Mouse (Mus musculus): ENCODE results near the gene Hes3. TPM values are rescaled to one million over a fixed set of nuclear protein-coding genes. Genes with fewer than 3 reads are reported as not detected.

Gene Hes3
- polyA plus RNA-seq, 1 experiment from 2014 or later, result not detected

DNA sequence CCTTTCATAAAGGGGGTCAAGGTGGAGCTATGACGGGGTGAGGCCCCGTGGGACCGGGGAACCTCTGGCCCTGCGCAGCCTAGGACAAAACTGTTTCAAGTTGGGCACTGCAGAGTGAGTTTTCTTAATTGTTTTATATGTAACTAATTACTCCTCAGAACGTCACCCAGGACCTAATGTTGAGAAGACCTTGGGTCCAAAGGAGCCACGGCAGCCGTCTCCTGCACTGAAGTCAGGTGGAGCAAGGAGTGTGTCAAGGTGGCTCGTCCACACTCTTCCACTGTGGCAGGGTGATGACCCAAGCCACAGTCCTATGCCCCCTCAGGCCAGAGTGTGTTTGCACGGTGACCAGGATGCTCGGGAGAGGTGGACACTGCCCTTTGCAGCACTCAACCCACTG is 11.7 kb upstream of the Hes3 start:
- Histone ChIP-seq H3K4me3 (replicated peaks) (no peak overlapping the region), H3K9ac (no peak overlapping the region), H3K36me3 (peaks cover 69% of the 10 kb centered on the region), H3K4me2 (no peak overlapping the region), H3K27me3 (no peaks in the 10 kb centered on the region), H3K27ac (no peak overlapping the region), H3K9me3 (replicated peaks) (no peaks in the 10 kb centered on the region), H3K4me1 (peaks cover 40% of the 10 kb centered on the region)
- ATAC-seq (replicated peaks; ENCODE audit: low FRiP score), result no peak; the same call in 1 of the 2 replicates
- 73% methylated on average over 10 of the region's 10 CpGs for WGBS

DNA sequence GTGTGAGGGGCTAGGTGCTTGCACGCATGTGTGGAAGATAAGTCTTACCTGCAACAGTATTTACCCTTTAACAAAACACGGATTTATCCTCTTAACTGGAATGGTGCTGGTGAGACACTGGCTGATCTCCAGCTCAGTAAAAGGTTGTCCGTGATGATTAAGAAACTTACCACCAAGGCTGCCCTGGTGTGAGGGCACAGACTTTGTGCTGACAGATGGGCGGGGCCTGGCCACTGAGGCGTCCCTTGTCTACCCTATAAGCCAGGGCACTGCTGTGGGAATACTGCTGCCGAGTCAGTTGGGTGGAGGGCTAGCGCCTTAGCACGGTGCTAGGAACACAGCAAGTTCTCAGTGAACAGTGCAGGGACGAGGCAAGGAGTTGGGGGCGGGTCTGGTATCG is 10.6 kb upstream of the Hes3 start:
- 67% methylated on average over 11 of the region's 11 CpGs for WGBS
- Histone ChIP-seq H3K9me3 (replicated peaks) (no peaks in the 10 kb centered on the region), H3K27ac (no peak overlapping the region), H3K4me3 (replicated peaks) (no peak overlapping the region), H3K36me3 (peaks cover 61% of the 10 kb centered on the region), H3K4me2 (no peak overlapping the region), H3K27me3 (no peaks in the 10 kb centered on the region), H3K9ac (no peak overlapping the region), H3K4me1 (peaks cover 44% of the 10 kb centered on the region)
- no peak for ATAC-seq (replicated peaks; ENCODE audit: low FRiP score)

DNA sequence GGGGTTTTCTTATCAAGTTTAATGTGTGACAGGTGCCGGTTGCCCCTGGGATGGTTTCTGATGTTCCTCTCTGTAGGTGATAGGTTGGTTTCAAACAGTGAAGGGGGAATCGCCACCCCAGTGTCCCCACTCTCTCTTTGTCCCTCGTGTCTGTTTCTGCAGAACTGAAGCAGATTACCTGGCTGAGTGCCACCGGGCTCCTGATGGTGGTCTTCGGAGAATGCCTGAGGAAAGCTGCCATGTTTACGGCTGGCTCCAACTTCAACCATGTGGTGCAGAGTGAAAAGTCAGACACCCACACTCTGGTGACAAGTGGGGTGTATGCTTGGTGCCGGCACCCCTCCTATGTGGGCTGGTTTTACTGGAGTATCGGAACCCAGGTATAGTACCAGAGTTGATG is 8.9 kb upstream of the Hes3 start:
- Histone ChIP-seq H3K27me3 (no peaks in the 10 kb centered on the region), H3K4me1 (peaks cover 55% of the 10 kb centered on the region), H3K9ac (no peak overlapping the region), H3K36me3 (peaks cover 60% of the 10 kb centered on the region), H3K4me3 (replicated peaks) (no peak overlapping the region), H3K27ac (0 out of 2 replicates have a peak overlapping the region, but pooled peaks have one; percentile 24), H3K9me3 (replicated peaks) (no peaks in the 10 kb centered on the region), H3K4me2 (no peak overlapping the region)
- no peak for ATAC-seq (replicated peaks; ENCODE audit: low FRiP score)
- 95% methylated on average over 8 of the region's 8 CpGs for WGBS

DNA sequence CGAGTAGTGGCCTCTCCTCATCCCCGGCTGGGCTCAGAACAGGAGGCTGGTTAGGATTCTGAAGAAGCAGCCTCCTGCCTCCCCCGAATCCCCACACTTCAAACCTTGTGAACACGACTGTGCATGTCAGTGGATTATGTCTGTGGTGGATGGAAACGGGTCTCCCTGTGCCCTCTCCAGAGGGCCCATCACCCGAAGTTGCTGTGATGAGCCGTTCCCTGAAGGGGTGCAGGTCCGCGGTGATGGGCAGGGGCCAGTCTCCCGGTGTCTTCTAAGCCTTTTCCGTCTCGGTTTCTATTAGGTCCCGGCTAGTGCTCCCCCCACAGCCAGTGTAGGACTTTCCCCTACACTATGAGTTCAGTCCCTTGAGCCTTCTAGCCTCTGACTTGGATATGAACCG is 7.4 kb upstream of the Hes3 start:
- H3K27ac ChIP-seq, result no peak overlapping the region
- 85% methylated on average over 14 of the region's 14 CpGs for WGBS
- peak overlapping the region; percentile 93 for H3K4me2 ChIP-seq
- H3K9me3 ChIP-seq (replicated peaks), result no peaks in the 10 kb centered on the region
- ATAC-seq (replicated peaks; ENCODE audit: low FRiP score), result no peak
- H3K4me1 ChIP-seq, result peaks cover 62% of the 10 kb centered on the region
- peak overlapping the region; percentile 95; the same call in 1 of the 2 replicates for H3K4me3 ChIP-seq (replicated peaks)
- peaks cover 44% of the 10 kb centered on the region for H3K36me3 ChIP-seq
- H3K9ac ChIP-seq, result peak overlapping the region; percentile 31
- H3K27me3 ChIP-seq, result peaks cover 9% of the 10 kb centered on the region

DNA sequence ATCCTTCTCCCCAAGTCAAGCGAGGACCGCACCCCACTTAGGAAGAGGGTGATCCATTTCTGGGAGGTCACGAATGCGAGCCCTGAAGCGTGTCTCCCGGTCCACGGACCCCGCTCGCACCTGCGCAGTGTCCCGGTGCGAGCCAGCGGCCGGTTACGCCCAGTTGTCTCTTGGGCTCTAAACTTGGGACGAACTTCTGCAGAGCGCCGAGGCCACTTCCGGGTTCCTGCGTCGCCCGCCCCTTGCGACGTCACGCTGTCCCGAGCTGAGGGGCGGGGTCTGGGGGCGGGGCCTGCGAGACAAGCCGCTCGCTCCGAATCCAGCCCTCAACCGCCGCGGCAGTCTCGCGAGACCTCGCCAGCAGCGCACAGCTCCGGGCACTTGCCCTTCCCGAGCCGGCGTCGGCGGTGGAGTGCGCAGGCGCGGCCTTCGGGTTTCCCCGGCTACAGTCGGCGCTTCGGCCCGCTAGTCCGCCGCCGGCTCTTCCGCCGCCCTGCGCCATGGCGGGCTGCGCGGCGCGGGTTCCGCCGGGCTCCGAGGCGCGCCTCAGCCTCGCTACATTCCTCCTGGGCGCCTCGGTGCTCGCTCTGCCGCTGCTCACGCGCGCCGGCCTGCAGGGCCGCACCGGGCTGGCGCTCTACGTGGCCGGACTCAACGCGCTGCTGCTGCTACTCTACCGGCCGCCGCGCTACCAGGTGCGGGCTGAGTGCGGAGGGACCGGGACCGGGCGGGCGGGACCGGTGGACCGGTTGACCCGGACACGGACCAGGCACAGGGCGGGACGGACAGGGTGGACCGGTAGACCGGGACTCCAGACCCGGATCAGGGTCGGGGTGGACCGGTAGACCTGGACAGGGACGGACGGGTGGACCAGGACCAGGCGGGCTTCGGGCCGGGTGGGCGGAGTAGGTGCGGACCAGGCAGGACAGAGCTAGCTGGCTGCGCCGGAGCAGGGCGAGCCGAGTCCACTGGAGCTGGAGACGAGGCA is 5.7 kb upstream of the Hes3 start, which contains the start of gene Icmt:
TSS of gene Icmt (plus strand) at position 354 of the 988 bp plus-strand sequence.
- Histone ChIP-seq H3K9ac (peak within 1 kb of the TSS; percentile 95), H3K4me1 (peaks cover 65% of the 10 kb centered on the region), H3K9me3 (replicated peaks) (no peaks in the 10 kb centered on the region), H3K27ac (peak within 1 kb of the TSS; percentile 84), H3K4me3 (replicated peaks) (peak within 1 kb of the TSS; percentile 95), H3K36me3 (peaks cover 27% of the 10 kb centered on the region), H3K4me2 (peak within 1 kb of the TSS; percentile 93), H3K27me3 (peaks cover 26% of the 10 kb centered on the region)
- WGBS, result under 1% methylated on average over 119 of the region's 119 CpGs
- ATAC-seq (replicated peaks; ENCODE audit: low FRiP score), result peak; percentile 96

DNA sequence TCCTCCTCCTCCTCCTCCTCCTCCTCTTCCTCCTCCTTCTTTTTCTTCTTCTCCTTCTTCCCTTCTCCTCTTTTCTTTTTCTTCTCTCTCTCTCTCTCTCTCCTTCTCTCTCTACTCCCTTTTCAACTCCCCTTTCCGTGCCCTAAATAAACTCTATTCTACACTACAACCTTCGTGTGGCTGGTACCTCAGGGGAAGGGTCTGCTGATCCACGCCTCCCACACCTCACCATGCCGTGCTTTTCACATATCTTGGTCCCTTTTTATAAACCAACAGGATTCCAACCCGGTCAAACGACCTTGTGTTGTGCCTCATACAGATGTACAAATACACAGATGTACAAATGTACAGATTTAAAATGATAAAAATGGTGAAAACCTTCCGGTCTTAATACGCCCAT is 4.9 kb upstream of the Hes3 start:
- Histone ChIP-seq H3K4me3 (replicated peaks) (peak overlapping the region; percentile 95), H3K9me3 (replicated peaks) (no peaks in the 10 kb centered on the region), H3K9ac (peak overlapping the region; percentile 51), H3K27me3 (peaks cover 34% of the 10 kb centered on the region), H3K27ac (peak overlapping the region; percentile 76), H3K4me1 (peaks cover 65% of the 10 kb centered on the region), H3K36me3 (peaks cover 20% of the 10 kb centered on the region), H3K4me2 (peak overlapping the region; percentile 67)
- WGBS, result 9% methylated on average over 8 of the region's 8 CpGs
- ATAC-seq (replicated peaks; ENCODE audit: low FRiP score), result no peak

DNA sequence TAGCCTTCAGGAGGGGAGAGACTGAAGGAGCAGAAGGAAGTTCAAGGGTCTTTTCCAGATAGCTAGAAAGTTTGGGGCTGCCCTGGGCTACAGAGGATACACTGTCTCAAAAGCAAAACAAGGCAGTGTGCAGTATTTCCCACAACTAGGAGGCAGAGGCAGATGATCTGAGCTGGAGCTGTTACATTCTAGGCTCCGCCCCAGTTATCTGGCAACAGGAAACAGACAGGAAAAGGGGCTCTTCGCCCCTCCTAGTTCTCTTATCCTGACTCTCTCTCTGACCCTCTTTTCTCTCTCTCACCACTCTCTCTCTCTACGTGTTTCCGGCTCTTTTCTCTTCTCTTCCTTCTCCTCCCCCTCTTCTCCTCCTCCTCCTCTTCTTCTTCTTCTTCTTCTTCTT is 4.5 kb upstream of the Hes3 start:
- no peak for ATAC-seq (replicated peaks; ENCODE audit: low FRiP score)
- Histone ChIP-seq H3K9ac (no peak overlapping the region), H3K4me1 (peaks cover 61% of the 10 kb centered on the region), H3K9me3 (replicated peaks) (no peaks in the 10 kb centered on the region), H3K27me3 (peaks cover 38% of the 10 kb centered on the region), H3K4me2 (peak overlapping the region; percentile 19; the same call in 1 of the 2 replicates), H3K36me3 (peaks cover 16% of the 10 kb centered on the region), H3K4me3 (replicated peaks) (0 out of 2 replicates have a peak overlapping the region, but pooled peaks have one; percentile 0), H3K27ac (peak overlapping the region; percentile 76)
- 34% methylated on average over 4 of the region's 4 CpGs for WGBS

DNA sequence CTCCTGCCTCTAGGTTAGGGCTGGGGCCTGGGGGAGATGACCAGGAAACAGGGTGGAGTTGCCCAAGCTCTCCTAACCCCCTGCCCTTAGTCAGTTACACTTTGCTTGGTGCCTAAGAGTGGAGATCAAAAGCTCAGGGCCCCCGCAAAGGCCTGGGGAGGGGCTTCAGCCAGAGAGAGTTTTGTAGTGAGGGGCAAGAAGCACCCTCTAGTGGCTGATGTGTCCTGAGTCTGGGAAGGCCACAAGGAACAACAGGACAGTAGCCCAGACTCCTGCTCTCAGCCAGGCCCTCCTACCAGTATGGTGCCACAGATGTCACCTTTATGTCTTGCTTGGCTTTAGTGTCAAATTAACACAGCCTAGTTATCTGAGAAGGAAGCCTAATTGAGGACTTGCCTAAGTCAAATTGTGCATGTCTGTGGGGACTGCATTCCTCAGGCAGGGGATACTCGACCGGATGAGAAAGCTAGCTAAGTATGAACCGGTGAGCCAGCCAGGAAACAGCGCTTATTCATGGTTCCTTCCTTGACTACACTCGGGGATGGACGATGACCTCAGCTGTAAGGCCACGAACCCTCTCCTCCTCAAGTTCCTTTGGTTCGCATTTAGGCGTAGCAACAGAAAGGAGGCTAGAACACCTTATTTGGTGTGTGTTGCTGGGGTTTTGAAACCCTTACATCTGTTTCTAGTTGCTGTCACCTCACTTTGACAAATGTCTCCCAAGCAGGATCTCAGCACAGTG is 2.9 kb upstream of the Hes3 start:
- Histone ChIP-seq H3K4me1 (peaks cover 60% of the 10 kb centered on the region), H3K27me3 (peaks cover 53% of the 10 kb centered on the region), H3K4me3 (replicated peaks) (no peak overlapping the region), H3K27ac (peak overlapping the region; percentile 76), H3K36me3 (peaks cover under 1% of the 10 kb centered on the region; the same call in 1 of the 2 replicates), H3K9ac (no peak overlapping the region), H3K9me3 (replicated peaks) (no peaks in the 10 kb centered on the region), H3K4me2 (no peak overlapping the region)
- no peak for ATAC-seq (replicated peaks; ENCODE audit: low FRiP score)
- 41% methylated on average over 10 of the region's 10 CpGs for WGBS

DNA sequence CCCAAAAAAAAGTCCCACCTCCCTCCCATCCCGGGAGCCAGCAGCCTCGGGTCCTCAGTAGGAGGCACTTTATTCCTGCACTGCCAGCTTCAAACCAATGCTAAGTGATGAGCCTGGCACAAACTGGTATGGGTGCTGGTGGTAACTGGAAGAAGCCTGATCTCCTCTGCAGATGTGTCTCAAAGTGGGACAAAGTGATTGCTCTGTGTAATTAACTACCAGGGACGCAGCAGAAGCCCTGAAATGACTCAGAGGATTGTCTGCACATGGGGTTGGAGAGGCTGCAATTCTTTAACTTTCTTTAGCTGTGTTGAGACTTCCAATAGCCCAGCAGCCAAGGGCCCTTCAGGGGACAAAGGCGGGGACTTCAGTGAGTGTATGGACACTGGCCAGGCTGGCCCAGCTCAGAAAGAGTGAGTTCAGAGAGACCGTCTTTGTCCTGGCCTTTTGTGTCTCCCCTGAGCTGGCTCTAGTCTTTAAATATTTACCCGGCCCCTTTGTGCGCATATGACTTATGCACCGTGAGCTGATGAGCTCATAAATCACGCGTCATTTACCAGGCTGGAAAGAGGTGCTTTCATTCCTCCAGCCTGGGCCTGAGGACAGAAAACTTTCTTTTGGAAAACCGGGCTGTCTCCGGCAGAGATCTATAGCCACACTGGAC is 772 bp upstream of the Hes3 start:
- no peak for ATAC-seq (replicated peaks; ENCODE audit: low FRiP score)
- 6% methylated on average over 12 of the region's 12 CpGs for WGBS
- Histone ChIP-seq H3K9ac (no peak overlapping the region), H3K27me3 (peaks cover 69% of the 10 kb centered on the region), H3K4me1 (peaks cover 44% of the 10 kb centered on the region), H3K36me3 (no peaks in the 10 kb centered on the region), H3K27ac (no peak overlapping the region), H3K9me3 (replicated peaks) (no peaks in the 10 kb centered on the region), H3K4me2 (no peak overlapping the region), H3K4me3 (replicated peaks) (no peak overlapping the region)

DNA sequence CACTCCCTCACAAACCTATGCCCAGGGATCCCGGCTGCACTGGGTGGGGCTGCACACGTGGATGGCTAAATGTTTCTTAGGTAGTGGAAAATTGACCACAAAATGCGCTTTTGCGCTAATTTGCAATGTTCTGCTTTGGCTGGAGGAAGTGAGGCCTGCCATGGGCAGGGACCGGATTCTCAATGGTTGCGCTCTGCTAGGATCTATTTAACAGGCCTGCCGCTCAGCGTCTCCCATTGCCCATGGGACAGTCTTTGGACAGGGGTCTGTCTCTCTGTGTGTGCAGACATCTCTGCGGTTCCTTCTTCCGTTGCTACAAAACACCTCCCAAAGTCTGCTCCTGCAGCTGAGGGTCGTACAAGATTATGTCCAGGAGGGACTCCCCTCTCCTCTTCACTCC is 471 bp downstream of the Hes3 start:
- Histone ChIP-seq H3K27me3 (peaks cover 82% of the 10 kb centered on the region), H3K36me3 (no peaks in the 10 kb centered on the region), H3K4me3 (replicated peaks) (0 out of 2 replicates have a peak overlapping the region, but pooled peaks have one; percentile 30), H3K4me2 (peak overlapping the region; percentile 56), H3K4me1 (peaks cover 50% of the 10 kb centered on the region), H3K9ac (no peak overlapping the region), H3K9me3 (replicated peaks) (no peaks in the 10 kb centered on the region), H3K27ac (no peak overlapping the region)
- 21% methylated on average over 11 of the region's 11 CpGs for WGBS
- ATAC-seq (replicated peaks; ENCODE audit: low FRiP score), result no peak

DNA sequence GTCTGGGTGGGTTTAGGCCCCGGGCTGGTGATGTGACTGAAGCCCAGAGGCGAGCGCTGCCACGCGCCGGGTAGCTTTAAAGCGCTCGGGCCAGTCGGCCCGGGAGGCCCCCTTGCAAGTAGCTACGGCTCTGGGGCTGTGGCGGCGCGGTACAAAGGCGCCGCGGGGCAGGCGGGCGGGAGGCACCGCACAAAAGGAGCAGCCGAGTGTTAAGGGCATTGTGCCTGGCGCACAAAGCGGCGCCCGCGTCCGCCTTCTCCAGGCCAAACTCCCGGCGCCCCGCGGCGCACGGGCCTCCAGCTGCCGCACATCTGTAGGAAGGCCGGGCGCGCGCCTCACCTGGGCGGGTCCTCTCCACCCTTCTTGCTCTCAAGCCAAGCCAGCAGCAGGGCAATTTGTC is 1.1 kb downstream of the Hes3 start:
- 3% methylated on average over 39 of the region's 39 CpGs for WGBS
- H3K9me3 ChIP-seq (replicated peaks), result no peaks in the 10 kb centered on the region
- no peak overlapping the region for H3K27ac ChIP-seq
- H3K4me2 ChIP-seq, result peak overlapping the region; percentile 56
- peaks cover 88% of the 10 kb centered on the region for H3K27me3 ChIP-seq
- H3K9ac ChIP-seq, result 0 out of 2 replicates have a peak overlapping the region, but pooled peaks have one; percentile 10
- H3K4me3 ChIP-seq (replicated peaks), result peak overlapping the region; percentile 30
- H3K36me3 ChIP-seq, result no peaks in the 10 kb centered on the region
- ATAC-seq (replicated peaks; ENCODE audit: low FRiP score), result no peak
- H3K4me1 ChIP-seq, result peaks cover 46% of the 10 kb centered on the region

Data from kidney, embryonic 15.5 days (tissue).